Mouse (Mus musculus) olfactory bulb, adult 2 months (tissue): ENCODE measurements around the gene Vmn2r30.

ENCODE experiments used
- CTCF ChIP-seq: fragments of 200-500 bp; IDR thresholded peaks from 2 replicates; pipeline ENCODE4 v1.5.1; 2012; ENCODE audit warnings: low read depth, mild to moderate bottlenecking, low read length, moderate library complexity; ENCODE audit not compliant: insufficient read depth
- POLR2A ChIP-seq: fragments of 200-500 bp; IDR thresholded peaks from 2 replicates; pipeline ENCODE4 v1.6.1; 2012; ENCODE audit warnings: mild to moderate bottlenecking, low read depth, low read length, moderate library complexity; ENCODE audit not compliant: insufficient read depth

GRCm38 (mm10) chr7:7295595-7295994, 41.8 kb downstream of the Vmn2r30 start:
- TF ChIP-seq CTCF: no peak
- no peak for TF ChIP-seq POLR2A
